Mouse (Mus musculus): ENCODE data around the gene Pon2.

- TF ChIP-seq CTCF (IDR thresholded peaks at IDR 0.05; ENCODE audit: low read depth, low read length) (no peak), POLR2AphosphoS5 (IDR thresholded peaks at IDR 0.05; ENCODE audit: insufficient replicate concordance, low read depth, low read length) (0 out of 2 replicates have a peak, but pooled peaks have one; percentile 43)
These were observed 15.8 kb upstream of the Pon2 start for GRCm38 (mm10) chr6:5313951-5314590.

All from G1E (cell line).